Mouse (Mus musculus) megakaryocyte, embryonic 14.5 days (primary cell): ENCODE measurements around the gene 4931422A03Rik. TPM values are rescaled to one million over a fixed set of nuclear protein-coding genes. Genes with fewer than 3 reads are reported as not detected.

ENCODE experiments used
- H3K27me3 ChIP-seq: replicated peaks from 2 replicates; pipeline ENCODE3; 2012; ENCODE audit warnings: inconsistent platforms
- H3K36me3 ChIP-seq: replicated peaks from 2 replicates; pipeline ENCODE3; 2012; ENCODE audit warnings: low read length, inconsistent platforms, mixed read lengths
- H3K4me1 ChIP-seq: 2 replicates; pipeline ENCODE4 v1.6.1; 2012; ENCODE audit warnings: inconsistent platforms
- H3K4me3 ChIP-seq: replicated peaks from 2 replicates; pipeline ENCODE3; 2012; ENCODE audit warnings: moderate library complexity, mild to moderate bottlenecking, inconsistent platforms
- H3K9me3 ChIP-seq: 2 replicates; pipeline ENCODE4 v1.6.1; 2012; ENCODE audit warnings: inconsistent platforms
- FLI1 ChIP-seq: IDR thresholded peaks from 2 replicates; pipeline ENCODE4 v1.6.1; 2012; ENCODE audit warnings: low read length, inconsistent platforms, mixed read lengths
- GATA1 ChIP-seq: IDR thresholded peaks from 3 replicates; pipeline ENCODE4 v1.6.1; 2012; ENCODE audit warnings: mixed read lengths, low read length, inconsistent platforms, borderline replicate concordance
- polyA plus RNA-seq: library from polyadenylated mRNA; stranded (reverse); fragments of >175 nt; gene quantifications from 2 replicates; pipeline ENCODE4 v1.2.3, GENCODE M21; 2012; ENCODE audit warnings: low replicate concordance; ENCODE audit not compliant: insufficient read depth

4931422A03Rik gene
- polyA plus RNA-seq, 1 experiment, result not detected

DNA sequence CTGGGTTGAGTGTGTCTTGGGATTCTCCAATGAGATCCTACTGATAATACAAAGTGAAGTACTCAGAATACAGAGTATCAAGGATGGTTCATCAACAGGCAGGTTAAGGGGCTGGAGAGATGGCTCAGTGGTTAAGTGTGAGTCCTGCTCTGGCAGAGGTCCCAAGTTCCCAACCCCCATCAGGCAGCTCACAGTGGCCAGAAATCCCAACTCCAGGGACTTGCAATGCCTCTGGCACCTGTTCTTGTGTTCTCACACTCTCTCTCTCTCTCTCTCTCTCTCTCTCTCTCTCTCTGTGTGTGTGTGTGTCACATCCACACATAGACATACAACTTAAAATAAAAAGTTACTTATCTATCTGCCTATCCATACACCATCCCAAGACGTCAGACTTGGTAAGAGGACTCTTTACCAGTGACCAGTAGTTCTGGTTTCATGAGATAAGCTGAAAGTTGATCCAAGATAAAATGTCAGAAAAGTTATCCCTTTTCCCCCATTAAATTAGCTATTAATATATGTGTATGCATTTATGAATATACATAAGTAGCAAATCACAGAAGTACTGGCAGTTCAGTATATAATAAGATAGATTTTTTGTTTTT lies 16.4 kb upstream of the 4931422A03Rik start:
- no peak for TF ChIP-seq FLI1
- no peak for TF ChIP-seq GATA1
- H3K36me3 ChIP-seq, result peaks cover 87% of the 10 kb centered on the region
- H3K27me3 ChIP-seq, result no peaks in the 10 kb centered on the region
- H3K9me3 ChIP-seq, result no peaks in the 10 kb centered on the region
- H3K4me1 ChIP-seq, result peaks cover 24% of the 10 kb centered on the region
- no peak overlapping the region for H3K4me3 ChIP-seq

DNA sequence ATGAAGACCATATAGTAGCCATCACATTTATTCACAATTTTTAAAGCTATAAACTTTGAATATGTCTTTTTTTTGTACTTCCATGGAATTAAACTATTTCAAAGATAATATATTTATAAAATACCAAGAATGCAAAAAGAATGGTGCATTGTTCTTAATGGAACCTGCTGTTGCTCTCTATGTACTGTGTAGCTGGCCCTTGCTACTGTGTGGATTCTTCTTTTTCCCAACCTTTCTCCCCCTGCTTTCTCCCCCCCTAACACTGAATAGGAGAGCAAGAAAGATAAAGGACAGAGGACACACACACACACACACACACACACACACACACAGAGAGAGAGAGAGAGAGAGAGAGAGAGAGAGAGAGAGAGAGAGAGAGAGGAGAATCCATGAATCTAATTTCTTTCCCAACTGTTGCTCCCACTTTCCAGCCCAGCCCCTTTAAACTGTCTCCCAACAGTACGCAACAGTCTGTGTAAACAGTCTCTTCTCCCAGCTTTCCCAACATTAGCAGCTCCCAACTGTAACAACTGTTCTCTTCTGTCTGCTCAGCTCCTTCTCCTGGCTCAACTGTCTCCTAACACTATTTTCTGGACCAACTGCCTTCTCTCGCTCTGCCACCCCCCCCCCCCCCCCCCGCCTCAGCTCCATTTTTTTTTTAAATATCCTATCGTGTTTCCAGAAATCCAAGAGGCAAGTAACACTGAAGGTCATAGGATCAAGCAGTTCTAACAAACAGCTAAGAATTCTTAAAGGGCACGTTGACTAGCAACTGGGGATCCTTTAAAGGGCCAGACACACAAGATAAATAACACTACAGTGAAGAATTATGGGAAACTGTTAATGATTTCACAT lies 15.7 kb upstream of the 4931422A03Rik start:
- peaks cover 24% of the 10 kb centered on the region for H3K4me1 ChIP-seq
- peaks cover 87% of the 10 kb centered on the region for H3K36me3 ChIP-seq
- H3K27me3 ChIP-seq, result no peaks in the 10 kb centered on the region
- TF ChIP-seq FLI1 (no peak), GATA1 (no peak)
- H3K4me3 ChIP-seq, result no peak overlapping the region
- no peaks in the 10 kb centered on the region for H3K9me3 ChIP-seq

DNA sequence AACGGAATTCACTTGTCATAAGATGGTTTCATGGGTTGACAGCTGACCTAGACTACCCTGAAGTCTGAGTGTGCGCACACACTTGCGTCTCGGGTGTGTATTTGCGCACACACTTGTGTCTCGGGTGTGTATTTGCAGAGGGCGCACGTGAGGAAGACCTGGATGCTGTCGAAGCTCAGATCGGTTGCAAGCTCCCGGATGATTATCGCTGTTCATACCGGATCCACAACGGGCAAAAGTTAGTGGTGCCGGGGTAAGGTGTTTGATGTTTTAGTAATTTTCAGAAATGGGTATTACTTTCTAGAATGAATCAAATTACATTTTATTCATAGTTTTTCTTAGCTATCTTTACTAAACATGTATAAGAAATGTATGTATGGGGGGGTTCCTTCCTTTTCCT lies 14.6 kb upstream of the 4931422A03Rik start:
- no peaks in the 10 kb centered on the region for H3K9me3 ChIP-seq
- TF ChIP-seq GATA1, result no peak
- TF ChIP-seq FLI1, result no peak
- peaks cover 24% of the 10 kb centered on the region for H3K4me1 ChIP-seq
- H3K27me3 ChIP-seq, result no peaks in the 10 kb centered on the region
- H3K4me3 ChIP-seq, result no peak overlapping the region
- peaks cover 87% of the 10 kb centered on the region for H3K36me3 ChIP-seq

DNA sequence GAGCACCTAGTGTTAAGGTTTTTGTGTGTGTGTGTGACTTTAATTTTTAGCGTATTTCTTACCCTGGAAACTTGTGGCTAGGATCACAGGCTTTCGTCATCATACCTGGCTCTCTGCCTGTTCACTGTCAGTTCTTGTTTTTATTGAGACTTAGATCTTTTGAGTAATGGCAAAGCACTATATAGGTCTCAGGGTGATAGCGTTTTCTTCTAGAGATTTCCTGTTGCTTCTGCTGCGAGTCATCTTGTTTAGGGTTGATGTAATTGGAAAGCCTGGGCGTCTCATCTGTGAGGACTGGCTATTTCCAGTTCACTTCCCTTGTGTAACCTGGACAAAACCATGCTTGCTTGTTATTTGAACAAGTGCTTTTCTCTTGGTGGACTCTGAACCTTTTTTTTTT lies 13.5 kb upstream of the 4931422A03Rik start:
- TF ChIP-seq FLI1 (no peak), GATA1 (no peak)
- Histone ChIP-seq H3K4me3 (no peak overlapping the region), H3K4me1 (peaks cover 24% of the 10 kb centered on the region), H3K9me3 (no peaks in the 10 kb centered on the region), H3K36me3 (peaks cover 94% of the 10 kb centered on the region), H3K27me3 (no peaks in the 10 kb centered on the region)

DNA sequence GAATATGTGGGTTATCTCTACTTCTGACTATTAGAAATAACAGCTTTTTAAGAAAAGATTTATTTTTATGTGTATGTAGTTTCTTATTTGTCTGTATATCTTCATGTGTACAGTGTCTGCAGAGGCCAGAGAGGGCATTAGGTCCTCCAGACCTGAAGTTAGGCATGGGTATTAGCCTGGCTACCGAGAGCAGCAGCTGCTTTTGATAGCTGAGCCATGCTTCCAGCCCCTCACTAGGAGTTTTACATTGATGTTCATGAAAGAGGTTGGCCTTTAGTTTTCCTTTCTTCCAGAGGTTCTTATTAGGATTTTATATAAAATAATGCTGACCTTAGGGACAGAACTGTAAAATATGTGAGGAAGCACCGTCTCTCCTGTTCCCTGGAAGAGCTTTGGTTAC lies 10.1 kb upstream of the 4931422A03Rik start:
- peaks cover 28% of the 10 kb centered on the region for H3K4me1 ChIP-seq
- H3K36me3 ChIP-seq, result peaks cover 96% of the 10 kb centered on the region
- TF ChIP-seq FLI1, result no peak
- no peak for TF ChIP-seq GATA1

DNA sequence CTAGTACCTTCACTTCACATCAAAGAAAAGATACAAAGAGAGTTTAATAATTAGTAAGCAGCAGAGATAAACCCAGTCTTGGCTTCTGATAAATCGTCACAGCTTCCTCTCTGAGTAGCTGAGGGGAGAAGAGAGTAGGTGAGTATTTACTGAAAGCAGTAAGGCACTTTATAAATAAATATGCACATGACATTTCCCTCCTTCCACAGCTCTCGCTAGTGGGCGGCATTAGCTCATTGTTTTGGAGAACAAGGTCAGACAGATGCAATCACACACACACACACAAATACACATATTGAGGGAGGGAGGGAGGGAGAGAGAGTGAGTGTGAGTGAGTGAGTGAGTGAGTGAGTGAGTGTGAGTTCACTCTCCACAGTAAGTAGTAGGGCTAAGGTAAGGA lies 8.2 kb upstream of the 4931422A03Rik start:
- H3K4me3 ChIP-seq, result no peak overlapping the region
- peaks cover 20% of the 10 kb centered on the region for H3K4me1 ChIP-seq
- no peak for TF ChIP-seq GATA1
- no peak for TF ChIP-seq FLI1
- H3K9me3 ChIP-seq, result no peaks in the 10 kb centered on the region
- H3K27me3 ChIP-seq, result no peaks in the 10 kb centered on the region
- peaks cover 95% of the 10 kb centered on the region for H3K36me3 ChIP-seq

More for the DNA sequence above, 10.1 kb upstream of the 4931422A03Rik start:
- Histone ChIP-seq H3K27me3 (no peaks in the 10 kb centered on the region), H3K9me3 (no peaks in the 10 kb centered on the region), H3K4me3 (no peak overlapping the region)

DNA sequence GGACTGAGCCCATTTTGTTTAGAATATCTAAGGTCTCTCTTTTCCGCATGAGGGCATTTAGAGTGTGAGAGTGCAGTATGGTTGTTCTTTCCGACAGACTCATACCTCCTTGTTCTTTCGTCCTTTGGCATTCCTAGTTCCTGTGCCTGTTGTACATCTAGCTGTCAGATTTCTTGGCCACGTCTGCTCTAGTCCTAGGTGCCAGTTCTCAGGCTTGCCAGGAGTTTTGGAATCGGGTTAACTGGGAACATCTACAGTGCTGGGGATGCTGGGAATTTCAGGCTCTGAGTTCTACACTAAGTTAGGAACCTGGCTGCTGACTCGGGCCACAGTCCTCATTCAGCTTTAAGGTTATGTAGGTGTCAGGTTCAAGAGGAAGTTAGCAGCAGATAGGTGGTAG lies 7.4 kb upstream of the 4931422A03Rik start:
- no peaks in the 10 kb centered on the region for H3K9me3 ChIP-seq
- no peaks in the 10 kb centered on the region for H3K27me3 ChIP-seq
- no peak overlapping the region for H3K4me3 ChIP-seq
- peaks cover 93% of the 10 kb centered on the region for H3K36me3 ChIP-seq
- TF ChIP-seq FLI1, result no peak
- TF ChIP-seq GATA1, result no peak
- H3K4me1 ChIP-seq, result peaks cover 19% of the 10 kb centered on the region

DNA sequence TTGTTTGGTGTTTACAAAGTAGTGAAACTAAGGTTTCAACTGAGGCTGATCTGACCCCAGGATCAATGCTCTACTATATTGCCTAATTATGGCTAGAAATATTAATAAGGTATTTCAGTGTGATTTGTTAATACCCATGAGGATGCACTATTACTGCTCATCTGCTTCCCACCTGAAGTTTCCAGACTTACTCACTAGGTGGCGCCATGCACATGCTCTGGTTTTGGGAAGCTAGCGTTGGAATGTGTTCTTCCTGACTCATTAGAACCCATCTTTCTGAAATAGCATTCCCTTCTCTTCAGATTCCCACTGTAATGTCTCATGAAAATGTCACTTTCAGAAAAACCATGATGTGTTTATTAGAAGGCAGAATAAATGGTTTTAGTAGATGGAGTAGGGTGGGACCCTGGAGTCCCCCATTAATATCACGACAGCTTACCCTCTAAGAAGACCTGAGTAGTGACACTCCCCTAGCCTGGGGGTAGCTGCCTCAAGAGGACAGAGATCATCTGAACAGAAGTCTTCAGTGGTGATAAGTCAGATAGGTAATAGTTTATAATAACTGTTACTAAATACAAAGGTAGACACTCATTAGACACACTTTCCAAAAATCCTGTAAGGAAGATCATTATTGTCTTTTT lies 6.8 kb upstream of the 4931422A03Rik start:
- Histone ChIP-seq H3K4me1 (peaks cover 22% of the 10 kb centered on the region), H3K36me3 (peaks cover 92% of the 10 kb centered on the region), H3K27me3 (no peaks in the 10 kb centered on the region), H3K9me3 (no peaks in the 10 kb centered on the region), H3K4me3 (no peak overlapping the region)
- TF ChIP-seq FLI1, result no peak
- TF ChIP-seq GATA1, result no peak

DNA sequence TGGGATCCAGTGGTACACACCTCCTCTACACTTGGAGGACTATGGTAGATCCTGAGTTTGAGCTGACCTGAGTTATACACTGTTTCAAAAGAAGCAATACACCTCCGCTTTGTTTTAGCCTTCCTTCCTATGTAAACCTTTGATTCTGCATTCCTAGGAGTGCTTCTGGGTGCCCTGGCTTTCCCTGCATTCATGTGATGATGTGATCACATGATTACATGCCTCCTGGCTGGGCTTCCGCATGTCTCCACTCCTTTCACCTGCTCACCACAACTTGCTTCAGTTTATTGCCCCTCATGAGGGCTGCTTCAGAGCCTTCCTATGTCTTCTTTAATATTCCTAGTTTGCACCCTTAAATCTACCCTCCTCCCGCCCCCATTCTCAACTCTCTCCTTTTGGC lies 3.9 kb upstream of the 4931422A03Rik start:
- Histone ChIP-seq H3K27me3 (no peaks in the 10 kb centered on the region), H3K36me3 (peaks cover 63% of the 10 kb centered on the region), H3K4me3 (no peak overlapping the region), H3K9me3 (no peaks in the 10 kb centered on the region), H3K4me1 (peaks cover 39% of the 10 kb centered on the region)
- TF ChIP-seq FLI1 (no peak), GATA1 (no peak)

DNA sequence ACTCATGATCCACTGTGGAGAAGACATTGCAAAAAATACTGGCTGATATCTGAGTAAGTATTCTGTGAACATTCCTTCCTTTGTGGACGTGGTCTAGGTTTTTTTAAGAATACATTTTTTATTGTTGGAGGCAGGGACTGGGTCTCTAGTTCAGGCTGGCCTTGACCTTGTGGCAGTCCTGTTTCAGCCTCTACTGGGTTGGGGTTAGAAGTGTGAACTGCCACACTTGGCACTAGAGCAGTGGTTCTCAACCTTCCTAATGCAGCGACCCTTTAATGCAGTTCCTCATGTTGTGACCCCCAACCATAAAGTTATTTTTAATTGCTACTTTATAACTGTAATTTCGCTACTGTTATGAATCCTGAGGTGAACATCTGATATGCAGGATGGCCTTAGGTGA lies 2.2 kb upstream of the 4931422A03Rik start:
- Histone ChIP-seq H3K9me3 (no peaks in the 10 kb centered on the region), H3K27me3 (no peaks in the 10 kb centered on the region), H3K4me3 (no peak overlapping the region), H3K36me3 (peaks cover 46% of the 10 kb centered on the region), H3K4me1 (peaks cover 35% of the 10 kb centered on the region)
- no peak for TF ChIP-seq GATA1
- TF ChIP-seq FLI1, result no peak
